Mouse (Mus musculus) heart, postnatal 36 days (tissue): Measurements from ENCODE around the gene Bfsp2. TPM values are rescaled to one million over a fixed set of nuclear protein-coding genes. Genes with fewer than 3 reads are reported as not detected.

Experiments
- DNase-seq, 2 experiments: peaks; one replicate each; pipeline ENCODE4 v3.0.0; 2021 to 2022
- intact Hi-C: fragments of 180-260 bp; cut with DNase I; formaldehyde crosslinking; loops from one replicate; pipeline ENCODE4 v1.15.1; 2025
- total RNA-seq, 2 experiments: library from RNA; stranded (reverse); gene quantifications; 2 replicates each; pipeline ENCODE4 v1.2.3; 2021

Gene Bfsp2
- total RNA-seq, 2 experiments from 2014 or later, result 0.28 to 0.60 TPM

GRCm38 (mm10) chr9:103489096-103489495, 8.9 kb upstream of the Bfsp2 start:
- no peak for DNase-seq
- intact Hi-C loops, result no loop called here

- DNase-seq, result no peak
- intact Hi-C loops, result no loop called here
Observed at GRCm38 (mm10) chr9:103486262-103486661, 6.0 kb upstream of the Bfsp2 start.

DNA sequence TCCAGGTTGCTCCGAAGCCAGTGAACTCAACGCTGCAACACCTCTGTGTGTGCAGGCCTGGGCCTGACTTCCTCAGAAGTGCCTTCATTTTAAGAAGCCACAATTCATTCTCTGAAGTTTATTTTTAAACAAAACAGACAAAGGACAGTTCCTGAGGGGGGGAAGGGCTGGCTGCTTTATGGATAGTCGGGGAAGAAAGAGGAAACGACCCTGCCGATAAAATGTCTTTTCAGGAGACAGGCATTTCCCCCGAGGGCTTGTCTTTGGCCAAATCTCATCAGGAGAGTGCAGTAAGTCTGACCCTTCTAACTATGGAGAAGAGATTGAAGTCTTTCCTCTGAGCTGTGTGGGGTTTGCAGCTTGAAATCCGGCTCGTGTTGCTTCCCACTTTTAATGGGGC, 5.4 kb upstream of the Bfsp2 start:
- intact Hi-C loops, result no loop called here

GRCm38 (mm10) chr9:103480603-103481220, 492 bp upstream of the Bfsp2 start:
- intact Hi-C loops, result no loop called here
- DNase-seq, result peak in 1 of 2 experiments; percentile 28

More for the DNA sequence above, 5.4 kb upstream of the Bfsp2 start:
- no peak for DNase-seq

DNA sequence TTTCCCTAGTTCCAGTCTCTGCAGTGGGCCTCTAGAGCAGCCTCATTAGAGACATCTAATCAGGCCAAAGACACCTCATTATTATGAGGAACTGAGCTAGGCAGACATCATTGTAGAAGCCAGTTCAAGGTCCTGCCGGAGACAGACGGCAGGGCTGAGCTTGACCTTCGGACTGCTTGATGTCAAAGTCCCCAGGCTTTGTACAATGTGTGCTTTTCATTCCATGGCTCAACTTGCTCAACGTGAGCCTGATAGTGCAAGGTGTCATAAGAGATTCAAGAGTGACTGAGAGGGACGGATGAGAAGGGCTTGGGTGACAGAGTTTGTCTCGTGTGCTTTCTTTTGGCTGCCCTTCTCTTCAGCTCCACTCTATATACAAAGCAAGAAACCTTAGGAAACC, 4.8 kb downstream of the Bfsp2 start:
- intact Hi-C loops, result no loop called here
- DNase-seq, result no peak

- no peak for DNase-seq
- intact Hi-C loops, result no loop called here
Observed at GRCm38 (mm10) chr9:103473915-103474688, 6.1 kb downstream of the Bfsp2 start.

- intact Hi-C loops, result no loop called here
- DNase-seq, result no peak
Observed at GRCm38 (mm10) chr9:103471784-103472183, 8.4 kb downstream of the Bfsp2 start.

GRCm38 (mm10) chr9:103469516-103469915, 10.7 kb downstream of the Bfsp2 start:
- intact Hi-C loops, result loop anchor here (10.0 kb wide), 1 partner anchor 265 kb away; the partner anchor contains the start of gene Srprb
- DNase-seq, result peak in 1 of 2 experiments; percentile 37

GRCm38 (mm10) chr9:103468911-103469310, 11.3 kb downstream of the Bfsp2 start:
- no peak for DNase-seq
- intact Hi-C loops, result loop anchor here (10.0 kb wide), 1 partner anchor 264 kb away; the partner anchor contains the start of gene Srprb

GRCm38 (mm10) chr9:103465711-103466220, 14.5 kb downstream of the Bfsp2 start:
- DNase-seq, result no peak
- intact Hi-C loops, result loop anchor here (10.0 kb wide), 1 partner anchor 261 kb away; the partner anchor contains the start of gene Srprb

DNA sequence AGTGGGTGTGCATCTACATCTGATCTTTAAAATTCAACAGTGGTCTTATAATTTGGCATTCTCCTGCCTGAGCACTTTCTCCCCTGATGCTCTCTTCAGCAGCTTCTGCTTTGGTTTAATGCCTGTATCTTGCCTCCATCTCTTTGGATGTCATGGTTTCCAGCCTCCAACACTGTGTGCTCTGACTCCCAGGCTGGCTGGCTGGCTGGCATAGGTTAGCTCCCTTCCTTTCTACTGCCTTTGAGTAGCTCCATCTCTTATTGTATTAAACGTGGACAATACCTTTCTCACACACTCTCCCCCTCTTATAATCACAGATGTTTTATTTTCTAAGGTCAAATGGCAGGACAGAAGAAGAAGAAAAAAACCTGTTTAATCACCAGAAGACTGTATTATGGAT, 14.9 kb downstream of the Bfsp2 start:
- intact Hi-C loops, result loop anchor here (10.0 kb wide), 1 partner anchor 260 kb away; the partner anchor contains the start of gene Srprb
- DNase-seq, result no peak

GRCm38 (mm10) chr9:103463833-103464232, 16.4 kb downstream of the Bfsp2 start:
- intact Hi-C loops, result loop anchor here (10.0 kb wide), 1 partner anchor 259 kb away; the partner anchor contains the start of gene Srprb
- DNase-seq, result no peak

GRCm38 (mm10) chr9:103459839-103460238, 20.4 kb downstream of the Bfsp2 start:
- intact Hi-C loops, result loop anchor here (10.0 kb wide), 1 partner anchor 255 kb away; the partner anchor contains the start of gene Srprb
- DNase-seq, result no peak

- intact Hi-C loops, result no loop called here
- no peak for DNase-seq
Observed at GRCm38 (mm10) chr9:103459307-103459706, 20.9 kb downstream of the Bfsp2 start.

DNA sequence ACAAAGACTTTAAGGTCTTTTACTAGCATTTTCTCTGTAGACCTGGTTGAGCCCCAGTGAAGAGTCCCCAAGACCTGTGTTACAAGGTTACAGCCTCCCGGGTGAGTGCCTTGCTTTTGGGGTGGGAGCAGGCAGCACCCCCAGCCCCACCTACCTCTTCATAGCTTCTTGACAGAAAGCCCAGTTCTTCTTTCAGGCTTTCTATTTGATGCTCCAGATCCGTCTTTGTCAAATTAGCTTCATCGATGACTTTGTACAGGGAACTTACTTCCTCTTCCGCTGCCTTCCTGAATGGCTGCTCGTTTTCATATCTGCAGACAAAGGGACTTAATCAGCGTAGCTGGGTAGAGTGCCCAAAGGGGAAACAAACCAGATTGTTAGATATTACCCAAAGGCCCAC, 30.6 kb downstream of the Bfsp2 start:
- intact Hi-C loops, result no loop called here

DNA sequence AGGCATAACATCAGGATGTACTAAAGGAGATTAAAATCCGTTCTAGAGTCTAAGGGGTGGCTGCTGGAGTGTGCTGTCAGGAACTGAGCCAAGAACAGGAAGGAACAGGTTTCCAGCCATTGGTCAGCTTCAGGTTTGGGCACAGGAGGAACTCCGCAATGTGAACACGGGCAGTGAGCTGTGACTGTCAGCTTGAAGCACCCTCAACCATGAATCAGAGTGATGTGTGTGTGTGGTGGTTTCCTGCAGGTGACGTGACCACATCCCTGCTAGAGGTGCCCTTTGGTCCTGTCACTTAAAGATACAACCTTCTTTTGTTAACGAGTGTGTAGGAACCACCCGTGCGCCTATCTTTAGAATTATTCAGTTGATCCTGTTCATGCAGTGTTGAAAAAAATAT, 31.1 kb downstream of the Bfsp2 start:
- intact Hi-C loops, result no loop called here
- no peak for DNase-seq

More for the DNA sequence above, 30.6 kb downstream of the Bfsp2 start:
- DNase-seq, result no peak

GRCm38 (mm10) chr9:103444656-103445055, 35.6 kb downstream of the Bfsp2 start:
- intact Hi-C loops, result no loop called here
- DNase-seq, result no peak

DNA sequence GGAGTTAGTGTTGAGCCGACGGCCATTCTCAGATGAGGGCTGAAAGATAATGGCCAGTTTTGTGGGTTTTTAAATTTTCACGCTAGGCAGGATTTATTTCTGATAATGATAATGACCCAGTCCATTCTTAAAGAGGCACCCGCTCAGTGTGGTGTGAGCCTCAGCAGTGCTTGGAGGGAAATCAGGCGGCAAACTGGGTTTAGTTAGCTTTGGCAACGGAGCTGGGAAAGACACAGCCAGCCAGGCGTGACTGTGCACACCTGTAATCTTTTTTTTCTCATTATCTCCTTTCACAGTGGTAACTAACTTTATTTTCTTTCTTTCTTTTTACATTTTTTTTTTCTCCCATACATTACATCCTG, 36.4 kb downstream of the Bfsp2 start:
- intact Hi-C loops, result no loop called here

DNA sequence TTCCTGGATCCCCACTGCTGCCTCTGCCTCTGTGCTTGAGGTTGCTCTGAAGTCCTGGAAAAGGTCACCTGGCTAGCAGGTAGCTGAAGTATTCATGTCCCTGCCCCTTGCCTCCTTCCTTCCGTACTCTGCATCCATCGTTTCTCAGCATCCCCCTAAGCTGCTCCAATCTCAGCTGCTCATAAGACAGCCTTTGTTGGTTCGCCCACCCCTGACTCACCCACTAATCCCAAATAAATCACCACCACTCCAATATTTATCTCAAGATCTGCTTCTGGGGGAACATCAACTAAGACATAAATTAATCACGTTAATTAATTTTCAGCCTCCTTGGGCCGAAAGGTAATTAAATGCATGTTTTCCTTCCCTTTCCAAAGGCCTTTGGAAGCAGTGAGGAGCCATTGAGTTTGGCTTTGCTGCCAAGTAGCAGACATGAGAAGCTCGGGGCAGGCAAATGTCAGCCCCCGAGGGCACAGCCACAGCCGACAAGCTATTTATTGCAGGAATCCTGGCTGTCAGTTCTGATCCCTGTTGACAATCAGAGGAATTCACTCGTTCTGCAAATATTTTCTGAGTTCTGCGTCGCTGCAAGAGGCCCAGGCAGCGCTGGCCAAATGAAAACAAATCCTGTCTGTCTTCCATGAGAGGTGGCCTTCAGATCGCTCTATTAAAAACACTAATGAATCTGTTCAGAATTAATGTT, 36.9 kb downstream of the Bfsp2 start:
- intact Hi-C loops, result no loop called here
- DNase-seq, result peak in 1 of 2 experiments; percentile 9

More for the DNA sequence above, 36.4 kb downstream of the Bfsp2 start:
- no peak for DNase-seq

GRCm38 (mm10) chr9:103440597-103440996, 39.6 kb downstream of the Bfsp2 start:
- intact Hi-C loops, result no loop called here
- no peak for DNase-seq

GRCm38 (mm10) chr9:103437104-103437503, 43.1 kb downstream of the Bfsp2 start:
- intact Hi-C loops, result no loop called here

More at GRCm38 (mm10) chr9:103437104-103437503, 43.1 kb downstream of the Bfsp2 start:
- DNase-seq, result no peak
